Mouse (Mus musculus) midbrain, postnatal 0 days (tissue): ENCODE measurements around the gene Wdr83. TPM values are rescaled to one million over a fixed set of nuclear protein-coding genes. Genes with fewer than 3 reads are reported as not detected.
A peak's percentile ranks its signal among the peaks of the same experiment; 100 is the strongest.

Source experiments
- ATAC-seq: fragments of 200-750 bp; cut with Nextera tagmentation; 2 replicates; pipeline ENCODE4 v1.8.0; 2017; ENCODE audit warnings: moderate number of reproducible peaks, mild to moderate bottlenecking, moderate TSS enrichment, moderate library complexity; ENCODE audit not compliant: low FRiP score
- DNase-seq: peaks from one replicate; pipeline ENCODE4 v3.0.0-alpha.2; 2015; ENCODE audit warnings: low spot score
- H3K27ac ChIP-seq: fragments of 300-500 bp; sonication (generic); 2 replicates; pipeline ENCODE4 v1.5.1; 2014; ENCODE audit warnings: low read depth, mild to moderate bottlenecking, low read length, mixed read lengths
- H3K27me3 ChIP-seq: fragments of 300-500 bp; sonication (generic); 2 replicates; pipeline ENCODE4 v1.6.1; 2014; ENCODE audit warnings: low read length, control low read depth, mixed read lengths; ENCODE audit not compliant: insufficient read depth
- H3K36me3 ChIP-seq: fragments of 300-500 bp; sonication (generic); 2 replicates; pipeline ENCODE4 v1.6.1; 2014; ENCODE audit warnings: low read length, control low read depth, mixed read lengths; ENCODE audit not compliant: insufficient read depth
- H3K4me1 ChIP-seq: fragments of 300-500 bp; sonication (generic); 2 replicates; pipeline ENCODE4 v1.6.1; 2014; ENCODE audit warnings: mild to moderate bottlenecking, control low read depth, antibody characterized with exemption, low read length, mixed read lengths; ENCODE audit not compliant: insufficient read depth
- H3K4me2 ChIP-seq: fragments of 300-500 bp; sonication (generic); 2 replicates; pipeline ENCODE4 v1.6.1; 2014; ENCODE audit warnings: low read depth, mild to moderate bottlenecking, low read length, mixed read lengths; ENCODE audit not compliant: poor library complexity, severe bottlenecking
- H3K4me3 ChIP-seq: fragments of 300-500 bp; sonication (generic); 2 replicates; pipeline ENCODE4 v1.5.1; 2014; ENCODE audit warnings: low read depth, mild to moderate bottlenecking, low read length, moderate library complexity
- H3K9ac ChIP-seq: fragments of 300-500 bp; sonication (generic); replicated peaks from 2 replicates; pipeline ENCODE4 v1.6.1; 2014; ENCODE audit warnings: mild to moderate bottlenecking, low read length, moderate library complexity, mixed read lengths; ENCODE audit not compliant: poor library complexity, severe bottlenecking
- H3K9me3 ChIP-seq: fragments of 300-500 bp; sonication (generic); 2 replicates; pipeline ENCODE4 v1.6.1; 2016; ENCODE audit warnings: low read length, control low read depth
- CTCF ChIP-seq: IDR thresholded peaks from 2 replicates; pipeline ENCODE4 v1.5.1; 2016; ENCODE audit warnings: antibody characterized with exemption, mild to moderate bottlenecking
- WGBS: fragments of 180-500 bp; shearing (Covaris S2); extraction: QIAGEN DNeasy Blood & Tissue Kit; methylation state at CpG from one replicate; pipeline ENCODE4 v1.1.7; 2014; 5-methylcytosine and 5-hydroxymethylcytosine counted together
- polyA plus RNA-seq: library from polyadenylated mRNA; unstranded; fragments of >200 nt; fragmentation: Nextera tagmentation; extraction: Ambion mirVana; gene quantifications from 2 replicates; pipeline ENCODE4 v1.2.1, GENCODE M21; 2015
- total RNA-seq: library from RNA; depleted of rRNA; stranded (reverse); fragments of >200 nt; gene quantifications from 2 replicates; pipeline ENCODE4 v1.2.3, GENCODE M21; 2014

Gene Wdr83
- total and polyA plus RNA-seq, 2 experiments from 2014 or later, result 34.1 to 37.0 TPM

GRCm38 (mm10) chr8:85035728-85036310 lies 45.3 kb downstream of the Wdr83 start:
- H3K4me3 ChIP-seq, result peak overlapping the region; percentile 88
- peaks cover 16% of the 10 kb centered on the region for H3K36me3 ChIP-seq
- H3K4me1 ChIP-seq, result peaks cover 5% of the 10 kb centered on the region; the same call in 1 of the 2 replicates
- TF ChIP-seq CTCF, result no peak
- H3K27ac ChIP-seq, result peak overlapping the region; percentile 96
- DNase-seq (peak; percentile 9), ATAC-seq (peak; percentile 6; the same call in 1 of the 2 replicates)
- no peaks in the 10 kb centered on the region for H3K9me3 ChIP-seq
- H3K27me3 ChIP-seq, result no peaks in the 10 kb centered on the region
- WGBS, result 1% methylated on average over 15 of the region's 15 CpGs
- H3K9ac ChIP-seq, result peak overlapping the region; percentile 95
- H3K4me2 ChIP-seq, result peak overlapping the region; percentile 80

GRCm38 (mm10) chr8:85035165-85035727 lies 45.9 kb downstream of the Wdr83 start:
- TF ChIP-seq CTCF, result no peak
- Histone ChIP-seq H3K36me3 (peaks cover 16% of the 10 kb centered on the region), H3K9ac (no peak overlapping the region), H3K27me3 (no peaks in the 10 kb centered on the region), H3K9me3 (no peaks in the 10 kb centered on the region), H3K4me1 (peaks cover 5% of the 10 kb centered on the region; the same call in 1 of the 2 replicates), H3K27ac (no peak overlapping the region), H3K4me3 (peak overlapping the region; percentile 88), H3K4me2 (peak overlapping the region; percentile 80)
- 6% methylated on average over 12 of the region's 12 CpGs for WGBS
- ATAC-seq, result no peak
- no peak for DNase-seq

GRCm38 (mm10) chr8:85034764-85035163 lies 46.3 kb downstream of the Wdr83 start:
- WGBS, result 12% methylated on average over 12 of the region's 13 CpGs
- H3K9me3 ChIP-seq, result no peaks in the 10 kb centered on the region
- H3K9ac ChIP-seq, result no peak overlapping the region
- peaks cover 5% of the 10 kb centered on the region; the same call in 1 of the 2 replicates for H3K4me1 ChIP-seq
- peak overlapping the region; percentile 80 for H3K4me2 ChIP-seq
- DNase-seq (peak; percentile 92), ATAC-seq (no peak)
- H3K27ac ChIP-seq, result no peak overlapping the region
- no peak for TF ChIP-seq CTCF
- H3K27me3 ChIP-seq, result no peaks in the 10 kb centered on the region
- peaks cover 21% of the 10 kb centered on the region for H3K36me3 ChIP-seq
- H3K4me3 ChIP-seq, result peak overlapping the region; percentile 88; the same call in 1 of the 2 replicates

- DNase-seq (no peak), ATAC-seq (no peak)
- TF ChIP-seq CTCF, result no peak
- H3K9me3 ChIP-seq, result no peaks in the 10 kb centered on the region
- peaks cover 23% of the 10 kb centered on the region for H3K36me3 ChIP-seq
- no peak overlapping the region for H3K27ac ChIP-seq
- H3K9ac ChIP-seq, result no peak overlapping the region
- no peak overlapping the region for H3K4me2 ChIP-seq
- peaks cover 5% of the 10 kb centered on the region; the same call in 1 of the 2 replicates for H3K4me1 ChIP-seq
- 65% methylated on average over 1 of the region's 1 CpGs for WGBS
- H3K27me3 ChIP-seq, result no peaks in the 10 kb centered on the region
- H3K4me3 ChIP-seq, result no peak overlapping the region
Observed at GRCm38 (mm10) chr8:85033867-85034266, 47.2 kb downstream of the Wdr83 start.

GRCm38 (mm10) chr8:85032622-85033311 lies 48.3 kb downstream of the Wdr83 start:
- no peak overlapping the region for H3K4me2 ChIP-seq
- no peak for DNase-seq
- H3K36me3 ChIP-seq, result peaks cover 23% of the 10 kb centered on the region
- ATAC-seq, result no peak
- peaks cover 7% of the 10 kb centered on the region for H3K4me1 ChIP-seq
- H3K4me3 ChIP-seq, result no peak overlapping the region
- no peaks in the 10 kb centered on the region for H3K27me3 ChIP-seq
- no peaks in the 10 kb centered on the region for H3K9me3 ChIP-seq
- 89% methylated on average over 4 of the region's 4 CpGs for WGBS
- TF ChIP-seq CTCF, result no peak
- no peak overlapping the region for H3K27ac ChIP-seq
- H3K9ac ChIP-seq, result no peak overlapping the region

GRCm38 (mm10) chr8:85029271-85029670 lies 51.8 kb downstream of the Wdr83 start:
- H3K27ac ChIP-seq, result no peak overlapping the region
- H3K9ac ChIP-seq, result no peak overlapping the region; the same call in 1 of the 2 replicates
- 93% methylated on average over 14 of the region's 14 CpGs for WGBS
- peaks cover 7% of the 10 kb centered on the region for H3K4me1 ChIP-seq
- TF ChIP-seq CTCF, result no peak
- no peak overlapping the region for H3K4me2 ChIP-seq
- no peaks in the 10 kb centered on the region for H3K27me3 ChIP-seq
- ATAC-seq, result no peak
- H3K36me3 ChIP-seq, result peaks cover 23% of the 10 kb centered on the region
- no peak for DNase-seq
- no peak overlapping the region for H3K4me3 ChIP-seq
- H3K9me3 ChIP-seq, result no peaks in the 10 kb centered on the region
